Mouse (Mus musculus) 416B (cell line): ENCODE measurements at regions not wholly inside any gene's neighbourhood (a gene's known extent, or its start where the extent isn't known, plus 50 kb on each side); places are given as distances from the start of the nearest gene placed in this dataset.
A peak's percentile ranks its signal among the peaks of the same experiment; 100 is the strongest.

Source experiments
- DNase-seq: peaks from one replicate; pipeline ENCODE4 v3.0.0; 2011; ENCODE audit warnings: low read depth

GRCm38 (mm10) chr2:39835370-39835769, 609.1 kb upstream of the Ppp6c start:
- no peak for DNase-seq

GRCm38 (mm10) chr2:39823851-39824250, 597.6 kb upstream of the Ppp6c start:
- no peak for DNase-seq

- peak; percentile 2 for DNase-seq
These were observed 580.4 kb upstream of the Ppp6c start for GRCm38 (mm10) chr2:39806681-39807080.
